Mouse (Mus musculus): ENCODE data around the gene Ankrd40.

Gene Ankrd40

GRCm38 (mm10) chr11:94294996-94295845, 32.6 kb upstream of the Ankrd40 start:
- H3K9me3 ChIP-seq (ENCODE audit: low read length): no peaks in the 10 kb centered on the region

DNA sequence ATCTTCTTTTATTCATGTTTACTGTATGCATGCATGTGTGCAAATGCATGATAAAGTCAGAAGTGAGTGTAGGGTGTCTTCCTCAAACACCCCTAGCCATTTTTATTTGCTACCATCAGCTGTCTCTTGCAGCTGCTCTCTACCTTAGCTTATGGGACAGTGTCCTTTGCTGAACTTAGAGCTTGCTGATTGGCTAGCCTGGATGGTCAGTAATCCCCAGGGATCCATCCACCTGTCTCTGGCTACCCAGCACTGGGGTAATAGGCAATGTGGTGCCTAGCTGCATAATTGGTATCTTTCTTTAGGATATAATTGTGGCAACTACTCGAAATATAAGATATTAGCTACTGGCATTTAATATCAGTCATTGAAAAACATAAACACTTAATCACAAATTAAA, 15.1 kb upstream of the Ankrd40 start:
- H3K27me3 ChIP-seq (ENCODE audit: insufficient read depth, low read length): no peaks in the 10 kb centered on the region
- no peaks in the 10 kb centered on the region for H3K9me3 ChIP-seq (ENCODE audit: low read length)
- H3K36me3 ChIP-seq (ENCODE audit: insufficient read depth, low read length): peaks cover 65% of the 10 kb centered on the region
- no peak overlapping the region for H3K4me3 ChIP-seq (replicated peaks; ENCODE audit: low read length)
- peaks cover 68% of the 10 kb centered on the region for H3K4me1 ChIP-seq (replicated peaks; ENCODE audit: low read depth, low read length)
- TF ChIP-seq POU5F1 (IDR thresholded peaks at IDR 0.05; ENCODE audit: borderline replicate concordance, low read length): no peak
- TF ChIP-seq NANOG (IDR thresholded peaks at IDR 0.05; ENCODE audit: borderline replicate concordance, low read length): no peak
- no peak for TF ChIP-seq CTCF (conservative IDR thresholded peaks at IDR 0.05; ENCODE audit: low read length)

More at GRCm38 (mm10) chr11:94294996-94295845, 32.6 kb upstream of the Ankrd40 start:
- peaks cover 31% of the 10 kb centered on the region for H3K4me1 ChIP-seq (replicated peaks; ENCODE audit: low read depth, low read length)
- no peaks in the 10 kb centered on the region for H3K27me3 ChIP-seq (ENCODE audit: insufficient read depth, low read length)
- no peak overlapping the region for H3K4me3 ChIP-seq (replicated peaks; ENCODE audit: low read length)
- H3K36me3 ChIP-seq (ENCODE audit: insufficient read depth, low read length): peaks cover 99% of the 10 kb centered on the region
- peak; percentile 95 for TF ChIP-seq NANOG (IDR thresholded peaks at IDR 0.05; ENCODE audit: borderline replicate concordance, low read length)
- TF ChIP-seq CTCF (conservative IDR thresholded peaks at IDR 0.05; ENCODE audit: low read length): no peak
- TF ChIP-seq POU5F1 (IDR thresholded peaks at IDR 0.05; ENCODE audit: borderline replicate concordance, low read length): no peak

- TF ChIP-seq POU5F1 (IDR thresholded peaks at IDR 0.05; ENCODE audit: borderline replicate concordance, low read length): no peak
- no peak for TF ChIP-seq CTCF (conservative IDR thresholded peaks at IDR 0.05; ENCODE audit: low read length)
- no peak for TF ChIP-seq NANOG (IDR thresholded peaks at IDR 0.05; ENCODE audit: borderline replicate concordance, low read length)
- peaks cover 64% of the 10 kb centered on the region for H3K36me3 ChIP-seq (ENCODE audit: insufficient read depth, low read length)
These were observed 13.6 kb upstream of the Ankrd40 start for GRCm38 (mm10) chr11:94314098-94314652.

DNA sequence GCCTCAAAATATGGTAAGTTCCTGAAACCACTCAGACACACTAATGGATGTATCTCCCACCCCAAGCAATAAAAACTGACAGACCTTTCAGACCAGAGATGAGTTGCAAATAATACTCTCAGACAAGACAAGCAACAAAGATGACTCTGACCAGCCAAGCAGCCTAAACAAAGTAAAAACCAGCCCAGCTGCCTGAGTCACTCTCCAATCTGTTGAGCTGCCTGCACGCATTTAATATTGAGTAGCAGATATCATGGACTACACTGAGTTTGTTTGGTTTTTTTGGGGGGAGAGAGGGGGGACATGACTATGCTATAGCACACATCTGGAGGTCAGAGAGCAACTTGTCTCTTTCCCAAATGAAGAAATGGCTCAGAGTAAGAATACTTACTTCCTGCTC, 12.5 kb upstream of the Ankrd40 start:
- H3K4me1 ChIP-seq (replicated peaks; ENCODE audit: low read depth, low read length): peaks cover 92% of the 10 kb centered on the region
- H3K27me3 ChIP-seq (ENCODE audit: insufficient read depth, low read length): no peaks in the 10 kb centered on the region
- peaks cover 62% of the 10 kb centered on the region for H3K36me3 ChIP-seq (ENCODE audit: insufficient read depth, low read length)
- TF ChIP-seq CTCF (conservative IDR thresholded peaks at IDR 0.05; ENCODE audit: low read length): no peak
- TF ChIP-seq POU5F1 (IDR thresholded peaks at IDR 0.05; ENCODE audit: borderline replicate concordance, low read length): no peak
- TF ChIP-seq NANOG (IDR thresholded peaks at IDR 0.05; ENCODE audit: borderline replicate concordance, low read length): no peak
- H3K9me3 ChIP-seq (ENCODE audit: low read length): no peaks in the 10 kb centered on the region
- no peak overlapping the region for H3K4me3 ChIP-seq (replicated peaks; ENCODE audit: low read length)

More at GRCm38 (mm10) chr11:94314098-94314652, 13.6 kb upstream of the Ankrd40 start:
- H3K4me1 ChIP-seq (replicated peaks; ENCODE audit: low read depth, low read length): peaks cover 81% of the 10 kb centered on the region
- no peaks in the 10 kb centered on the region for H3K9me3 ChIP-seq (ENCODE audit: low read length)
- H3K4me3 ChIP-seq (replicated peaks; ENCODE audit: low read length): no peak overlapping the region
- H3K27me3 ChIP-seq (ENCODE audit: insufficient read depth, low read length): no peaks in the 10 kb centered on the region

- TF ChIP-seq NANOG (IDR thresholded peaks at IDR 0.05; ENCODE audit: borderline replicate concordance, low read length) (no peak), POU5F1 (IDR thresholded peaks at IDR 0.05; ENCODE audit: borderline replicate concordance, low read length) (no peak), CTCF (conservative IDR thresholded peaks at IDR 0.05; ENCODE audit: low read length) (no peak)
- peaks cover 58% of the 10 kb centered on the region for H3K36me3 ChIP-seq (ENCODE audit: insufficient read depth, low read length)
These were observed 11.3 kb upstream of the Ankrd40 start for GRCm38 (mm10) chr11:94316528-94316927.

DNA sequence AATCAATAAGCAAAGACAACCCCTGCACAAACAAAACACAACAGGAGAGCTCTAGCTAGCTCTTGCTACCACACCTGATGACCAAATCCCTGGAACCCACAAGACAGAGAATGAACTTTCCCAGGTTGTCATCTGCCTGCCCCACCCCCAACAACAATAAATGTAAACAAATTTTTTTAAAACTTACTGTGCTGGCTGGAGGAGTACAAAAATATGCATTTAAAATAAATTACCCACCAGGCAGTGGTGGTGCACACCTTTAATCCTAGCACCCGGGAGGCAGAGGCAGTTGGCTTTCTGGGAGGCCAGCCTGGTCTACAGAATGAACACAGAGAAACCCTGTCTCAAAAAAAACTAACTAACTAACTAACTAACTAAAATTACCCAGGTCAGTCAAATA, 10.8 kb upstream of the Ankrd40 start:
- peak overlapping the region; percentile 14; the same call in 1 of the 2 replicates for H3K4me3 ChIP-seq (replicated peaks; ENCODE audit: low read length)
- H3K9me3 ChIP-seq (ENCODE audit: low read length): no peaks in the 10 kb centered on the region
- H3K27me3 ChIP-seq (ENCODE audit: insufficient read depth, low read length): no peaks in the 10 kb centered on the region
- TF ChIP-seq POU5F1 (IDR thresholded peaks at IDR 0.05; ENCODE audit: borderline replicate concordance, low read length) (no peak), CTCF (conservative IDR thresholded peaks at IDR 0.05; ENCODE audit: low read length) (no peak), NANOG (IDR thresholded peaks at IDR 0.05; ENCODE audit: borderline replicate concordance, low read length) (no peak)
- H3K36me3 ChIP-seq (ENCODE audit: insufficient read depth, low read length): peaks cover 58% of the 10 kb centered on the region
- peaks cover 79% of the 10 kb centered on the region for H3K4me1 ChIP-seq (replicated peaks; ENCODE audit: low read depth, low read length)

More at GRCm38 (mm10) chr11:94316528-94316927, 11.3 kb upstream of the Ankrd40 start:
- peaks cover 83% of the 10 kb centered on the region for H3K4me1 ChIP-seq (replicated peaks; ENCODE audit: low read depth, low read length)
- H3K9me3 ChIP-seq (ENCODE audit: low read length): no peaks in the 10 kb centered on the region
- H3K4me3 ChIP-seq (replicated peaks; ENCODE audit: low read length): no peak overlapping the region
- H3K27me3 ChIP-seq (ENCODE audit: insufficient read depth, low read length): no peaks in the 10 kb centered on the region

DNA sequence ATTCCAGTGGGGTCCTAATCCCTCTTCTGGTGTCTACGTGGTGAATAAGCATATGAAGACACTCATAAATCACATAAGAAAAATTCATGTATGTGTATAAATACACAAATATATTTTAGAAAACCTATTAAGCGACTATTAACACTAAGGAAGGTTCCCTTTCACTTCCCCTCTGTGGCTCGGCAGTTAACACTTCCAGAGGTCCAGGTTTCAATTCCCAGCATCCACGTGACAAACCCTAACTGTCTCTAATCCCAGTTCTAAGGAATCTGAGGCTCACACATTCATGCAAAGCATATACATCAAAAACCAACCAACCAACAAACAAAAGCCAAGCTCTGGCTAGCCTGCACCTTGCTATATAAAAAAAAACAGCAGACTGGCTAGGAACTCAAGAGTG, 10.3 kb upstream of the Ankrd40 start:
- no peaks in the 10 kb centered on the region for H3K27me3 ChIP-seq (ENCODE audit: insufficient read depth, low read length)
- peaks cover 58% of the 10 kb centered on the region for H3K36me3 ChIP-seq (ENCODE audit: insufficient read depth, low read length)
- peaks cover 79% of the 10 kb centered on the region for H3K4me1 ChIP-seq (replicated peaks; ENCODE audit: low read depth, low read length)
- TF ChIP-seq POU5F1 (IDR thresholded peaks at IDR 0.05; ENCODE audit: borderline replicate concordance, low read length): no peak
- no peaks in the 10 kb centered on the region for H3K9me3 ChIP-seq (ENCODE audit: low read length)
- H3K4me3 ChIP-seq (replicated peaks; ENCODE audit: low read length): peak overlapping the region; percentile 41; the same call in 1 of the 2 replicates

GRCm38 (mm10) chr11:94318056-94318455, 9.7 kb upstream of the Ankrd40 start:
- H3K4me3 ChIP-seq (replicated peaks; ENCODE audit: low read length): peak overlapping the region; percentile 41; the same call in 1 of the 2 replicates
- TF ChIP-seq POU5F1 (IDR thresholded peaks at IDR 0.05; ENCODE audit: borderline replicate concordance, low read length): no peak
- no peak for TF ChIP-seq NANOG (IDR thresholded peaks at IDR 0.05; ENCODE audit: borderline replicate concordance, low read length)
- no peak for TF ChIP-seq CTCF (conservative IDR thresholded peaks at IDR 0.05; ENCODE audit: low read length)
- peaks cover 53% of the 10 kb centered on the region for H3K36me3 ChIP-seq (ENCODE audit: insufficient read depth, low read length)
- H3K27me3 ChIP-seq (ENCODE audit: insufficient read depth, low read length): no peaks in the 10 kb centered on the region
- H3K9me3 ChIP-seq (ENCODE audit: low read length): no peaks in the 10 kb centered on the region
- H3K4me1 ChIP-seq (replicated peaks; ENCODE audit: low read depth, low read length): peaks cover 79% of the 10 kb centered on the region
